Mouse (Mus musculus): Measurements from ENCODE around the gene Gss. TPM values are rescaled to one million over a fixed set of nuclear protein-coding genes. Genes with fewer than 3 reads are reported as not detected.

Gene Gss
- 20.2 and 21.3 TPM in 2 replicates for polyA plus RNA-seq (2016; fragmentation: Nextera tagmentation; extraction: Ambion mirVana)

GRCm38 (mm10) chr2:155592137-155592853 lies at the start of gene Gss:
TSS of gene Gss (minus strand) at chr2:155592810.
- H3K4me1 ChIP-seq (replicated peaks), result peaks cover 14% of the 10 kb centered on the region
- H3K27me3 ChIP-seq (replicated peaks), result no peaks in the 10 kb centered on the region
- H3K4me2 ChIP-seq, result peak within 1 kb of the TSS; percentile 83
- H3K9ac ChIP-seq, result peak within 1 kb of the TSS; percentile 83
- H3K27ac ChIP-seq (ENCODE audit: poor library complexity, severe bottlenecking), result peak within 1 kb of the TSS; percentile 87
- under 1% methylated on average over 53 of the region's 53 CpGs for WGBS
- peak; percentile 96 for ATAC-seq (ENCODE audit: insufficient number of reproducible peaks, low FRiP score)
- no peaks in the 10 kb centered on the region for H3K9me3 ChIP-seq (replicated peaks)
- peak within 1 kb of the TSS; percentile 67 for H3K4me3 ChIP-seq
- no peaks in the 10 kb centered on the region for H3K36me3 ChIP-seq

GRCm38 (mm10) chr2:155641540-155642472 lies 49.2 kb upstream of the Gss start:
- Histone ChIP-seq H3K36me3 (peaks cover 96% of the 10 kb centered on the region), H3K27ac (ENCODE audit: poor library complexity, severe bottlenecking) (no peak overlapping the region), H3K4me3 (no peak overlapping the region), H3K27me3 (replicated peaks) (no peaks in the 10 kb centered on the region), H3K4me2 (no peak overlapping the region), H3K9ac (no peak overlapping the region), H3K9me3 (replicated peaks) (no peaks in the 10 kb centered on the region), H3K4me1 (replicated peaks) (no peaks in the 10 kb centered on the region)
- no peak for ATAC-seq (ENCODE audit: insufficient number of reproducible peaks, low FRiP score)
- WGBS, result 83% methylated on average over 18 of the region's 18 CpGs

GRCm38 (mm10) chr2:155640656-155641055 lies 48.0 kb upstream of the Gss start:
- Histone ChIP-seq H3K27ac (ENCODE audit: poor library complexity, severe bottlenecking) (no peak overlapping the region), H3K4me3 (no peak overlapping the region), H3K9me3 (replicated peaks) (no peaks in the 10 kb centered on the region), H3K4me2 (no peak overlapping the region), H3K36me3 (peaks cover 97% of the 10 kb centered on the region), H3K9ac (no peak overlapping the region), H3K4me1 (replicated peaks) (no peaks in the 10 kb centered on the region), H3K27me3 (replicated peaks) (no peaks in the 10 kb centered on the region)
- ATAC-seq (ENCODE audit: insufficient number of reproducible peaks, low FRiP score), result no peak
- WGBS, result 90% methylated on average over 6 of the region's 6 CpGs

- Histone ChIP-seq H3K4me2 (no peak overlapping the region), H3K27me3 (replicated peaks) (peaks cover 17% of the 10 kb centered on the region), H3K27ac (ENCODE audit: poor library complexity, severe bottlenecking) (no peak overlapping the region), H3K9me3 (replicated peaks) (no peaks in the 10 kb centered on the region), H3K9ac (no peak overlapping the region), H3K4me3 (no peak overlapping the region), H3K4me1 (replicated peaks) (peaks cover 2% of the 10 kb centered on the region), H3K36me3 (peaks cover 99% of the 10 kb centered on the region)
- 85% methylated on average over 4 of the region's 4 CpGs for WGBS
- no peak for ATAC-seq (ENCODE audit: insufficient number of reproducible peaks, low FRiP score)
Measured at GRCm38 (mm10) chr2:155637411-155637810, 44.8 kb upstream of the Gss start.

- ATAC-seq (ENCODE audit: insufficient number of reproducible peaks, low FRiP score), result no peak
- Histone ChIP-seq H3K36me3 (peaks cover 99% of the 10 kb centered on the region), H3K4me1 (replicated peaks) (peaks cover 7% of the 10 kb centered on the region), H3K9ac (no peak overlapping the region), H3K4me3 (no peak overlapping the region), H3K27me3 (replicated peaks) (peaks cover 23% of the 10 kb centered on the region), H3K4me2 (no peak overlapping the region), H3K27ac (ENCODE audit: poor library complexity, severe bottlenecking) (no peak overlapping the region), H3K9me3 (replicated peaks) (no peaks in the 10 kb centered on the region)
Measured at GRCm38 (mm10) chr2:155636881-155637280, 44.3 kb upstream of the Gss start.

GRCm38 (mm10) chr2:155635961-155636360 lies 43.4 kb upstream of the Gss start:
- Histone ChIP-seq H3K27me3 (replicated peaks) (peaks cover 31% of the 10 kb centered on the region), H3K4me3 (no peak overlapping the region), H3K27ac (ENCODE audit: poor library complexity, severe bottlenecking) (peak overlapping the region; percentile 14; the same call in 1 of the 2 replicates), H3K4me2 (no peak overlapping the region), H3K4me1 (replicated peaks) (peaks cover 7% of the 10 kb centered on the region), H3K9me3 (replicated peaks) (no peaks in the 10 kb centered on the region), H3K36me3 (peaks cover 99% of the 10 kb centered on the region), H3K9ac (no peak overlapping the region)
- no peak for ATAC-seq (ENCODE audit: insufficient number of reproducible peaks, low FRiP score)
- 93% methylated on average over 8 of the region's 8 CpGs for WGBS

- Histone ChIP-seq H3K36me3 (peaks cover 99% of the 10 kb centered on the region), H3K9me3 (replicated peaks) (no peaks in the 10 kb centered on the region), H3K4me2 (no peak overlapping the region), H3K4me1 (replicated peaks) (peaks cover 21% of the 10 kb centered on the region), H3K27me3 (replicated peaks) (peaks cover 45% of the 10 kb centered on the region), H3K27ac (ENCODE audit: poor library complexity, severe bottlenecking) (peak overlapping the region; percentile 4; the same call in 1 of the 2 replicates), H3K9ac (no peak overlapping the region), H3K4me3 (no peak overlapping the region)
- WGBS, result 88% methylated on average over 8 of the region's 8 CpGs
- no peak for ATAC-seq (ENCODE audit: insufficient number of reproducible peaks, low FRiP score)
Measured at GRCm38 (mm10) chr2:155634562-155634961, 42.0 kb upstream of the Gss start.

- peaks cover 99% of the 10 kb centered on the region for H3K36me3 ChIP-seq
- H3K9me3 ChIP-seq (replicated peaks), result no peaks in the 10 kb centered on the region
- H3K27me3 ChIP-seq (replicated peaks), result peaks cover 54% of the 10 kb centered on the region
- WGBS, result 83% methylated on average over 9 of the region's 9 CpGs
- peaks cover 29% of the 10 kb centered on the region for H3K4me1 ChIP-seq (replicated peaks)
- H3K4me2 ChIP-seq, result no peak overlapping the region
- no peak overlapping the region for H3K4me3 ChIP-seq
- no peak overlapping the region for H3K9ac ChIP-seq
- no peak overlapping the region for H3K27ac ChIP-seq (ENCODE audit: poor library complexity, severe bottlenecking)
- ATAC-seq (ENCODE audit: insufficient number of reproducible peaks, low FRiP score), result no peak
Measured at GRCm38 (mm10) chr2:155633731-155634130, 41.1 kb upstream of the Gss start.

- H3K27me3 ChIP-seq (replicated peaks), result peaks cover 60% of the 10 kb centered on the region
- H3K27ac ChIP-seq (ENCODE audit: poor library complexity, severe bottlenecking), result no peak overlapping the region
- no peak for ATAC-seq (ENCODE audit: insufficient number of reproducible peaks, low FRiP score)
- H3K9ac ChIP-seq, result no peak overlapping the region
- no peak overlapping the region for H3K4me2 ChIP-seq
- no peak overlapping the region for H3K4me3 ChIP-seq
- peaks cover 34% of the 10 kb centered on the region for H3K4me1 ChIP-seq (replicated peaks)
- H3K36me3 ChIP-seq, result peaks cover 100% of the 10 kb centered on the region
- WGBS, result 68% methylated on average over 19 of the region's 19 CpGs
- H3K9me3 ChIP-seq (replicated peaks), result no peaks in the 10 kb centered on the region
Measured at GRCm38 (mm10) chr2:155633121-155633520, 40.5 kb upstream of the Gss start.

- Histone ChIP-seq H3K4me1 (replicated peaks) (peaks cover 34% of the 10 kb centered on the region), H3K4me2 (no peak overlapping the region), H3K27me3 (replicated peaks) (peaks cover 67% of the 10 kb centered on the region), H3K9me3 (replicated peaks) (no peaks in the 10 kb centered on the region), H3K4me3 (no peak overlapping the region), H3K27ac (ENCODE audit: poor library complexity, severe bottlenecking) (no peak overlapping the region), H3K36me3 (peaks cover 100% of the 10 kb centered on the region), H3K9ac (no peak overlapping the region)
- WGBS, result 71% methylated on average over 30 of the region's 30 CpGs
- ATAC-seq (ENCODE audit: insufficient number of reproducible peaks, low FRiP score), result no peak
Measured at GRCm38 (mm10) chr2:155632138-155632936, 39.7 kb upstream of the Gss start.
